Mouse (Mus musculus) C2C12 (cell line): ENCODE data around the gene Rnf144b. TPM values are rescaled to one million over a fixed set of nuclear protein-coding genes. Genes with fewer than 3 reads are reported as not detected.
A peak's percentile ranks its signal among the peaks of the same experiment; 100 is the strongest.

Experiments
- H3K27me3 ChIP-seq: one replicate; pipeline ENCODE4 v1.6.1; 2011; ENCODE audit not compliant: control insufficient read depth, insufficient read depth, insufficient read length
- H3K36me3 ChIP-seq: one replicate; pipeline ENCODE4 v1.6.1; 2011; ENCODE audit not compliant: control insufficient read depth, insufficient read depth
- H3K4me3 ChIP-seq: one replicate; pipeline ENCODE4 v1.5.1; 2011; ENCODE audit warnings: mild to moderate bottlenecking, control low read depth; ENCODE audit not compliant: poor library complexity, insufficient read depth, severe bottlenecking
- H3K79me2 ChIP-seq: one replicate; pipeline ENCODE4 v1.6.1; 2011; ENCODE audit not compliant: control insufficient read depth, insufficient read depth
- H3K79me3 ChIP-seq: one replicate; pipeline ENCODE4 v1.6.1; 2011; ENCODE audit warnings: low read depth, control low read depth
- H3ac ChIP-seq: one replicate; pipeline ENCODE3; 2011; ENCODE audit warnings: low read depth; ENCODE audit not compliant: control insufficient read depth, insufficient read length
- CEBPB ChIP-seq: IDR thresholded peaks from one replicate; pipeline ENCODE4 v1.6.1; 2011; ENCODE audit warnings: low read depth, mild to moderate bottlenecking, control low read depth, moderate library complexity
- CTCF ChIP-seq: IDR thresholded peaks from one replicate; pipeline ENCODE4 v1.5.1; 2011; ENCODE audit not compliant: control insufficient read depth, insufficient read depth, insufficient read length
- FOSL1 ChIP-seq: IDR thresholded peaks from one replicate; pipeline ENCODE4 v1.8.0; 2011; ENCODE audit warnings: mild to moderate bottlenecking, low read length; ENCODE audit not compliant: poor library complexity, insufficient read depth, severe bottlenecking
- MAX ChIP-seq: IDR thresholded peaks from one replicate; pipeline ENCODE4 v1.6.1; 2011; ENCODE audit warnings: mild to moderate bottlenecking, control low read depth
- MYOD1 ChIP-seq: IDR thresholded peaks from one replicate; pipeline ENCODE4 v1.6.1; 2011; ENCODE audit warnings: low read depth; ENCODE audit not compliant: control insufficient read depth, insufficient read length
- MYOG ChIP-seq: IDR thresholded peaks from one replicate; pipeline ENCODE4 v1.6.1; 2011; ENCODE audit not compliant: control insufficient read depth, insufficient read length; ENCODE audit errors: extremely low read depth
- USF1 ChIP-seq: IDR thresholded peaks from one replicate; pipeline ENCODE4 v1.6.1; 2011; ENCODE audit warnings: low read depth, mild to moderate bottlenecking, control low read depth, moderate library complexity
- polyA plus RNA-seq: library from polyadenylated mRNA; unstranded; fragments of >200 nt; fragmentation: generic; extraction: Trizol; gene quantifications from one replicate; pipeline ENCODE4 v1.2.1, GENCODE M21; 2012; ENCODE audit warnings: missing spikeins

Rnf144b gene
- polyA plus RNA-seq, 1 experiment: 0.28 TPM

GRCm38 (mm10) chr13:47194695-47195094 is 72.2 kb downstream of the Rnf144b start:
- Histone ChIP-seq H3K36me3 (no peaks in the 10 kb centered on the region), H3K79me3 (no peaks in the 10 kb centered on the region), H3K4me3 (peak overlapping the region; percentile 15), H3ac (peak overlapping the region; percentile 48), H3K79me2 (no peaks in the 10 kb centered on the region), H3K27me3 (peaks cover 27% of the 10 kb centered on the region)
- TF ChIP-seq MYOD1 (no peak), MAX (no peak), CTCF (no peak), CEBPB (no peak), USF1 (no peak)

- H3K79me3 ChIP-seq: no peaks in the 10 kb centered on the region
- no peak overlapping the region for H3ac ChIP-seq
- H3K79me2 ChIP-seq: no peaks in the 10 kb centered on the region
- H3K36me3 ChIP-seq: no peaks in the 10 kb centered on the region
- H3K27me3 ChIP-seq: peaks cover 23% of the 10 kb centered on the region
- no peak overlapping the region for H3K4me3 ChIP-seq
- TF ChIP-seq MYOD1 (no peak), USF1 (no peak), CEBPB (no peak), FOSL1 (no peak), MYOG (no peak), MAX (no peak), CTCF (no peak)
Observed at GRCm38 (mm10) chr13:47195491-47195890, 73.0 kb downstream of the Rnf144b start.

- H3K79me3 ChIP-seq: no peaks in the 10 kb centered on the region
- H3K27me3 ChIP-seq: peaks cover 5% of the 10 kb centered on the region
- H3K36me3 ChIP-seq: no peaks in the 10 kb centered on the region
- H3K4me3 ChIP-seq: no peak overlapping the region
- no peak overlapping the region for H3ac ChIP-seq
- H3K79me2 ChIP-seq: no peaks in the 10 kb centered on the region
- no peak for TF ChIP-seq MYOG
- TF ChIP-seq CEBPB: no peak
- no peak for TF ChIP-seq CTCF
- no peak for TF ChIP-seq USF1
- no peak for TF ChIP-seq FOSL1
- no peak for TF ChIP-seq MAX
- no peak for TF ChIP-seq MYOD1
Observed at GRCm38 (mm10) chr13:47200011-47200670, 77.7 kb downstream of the Rnf144b start.

DNA sequence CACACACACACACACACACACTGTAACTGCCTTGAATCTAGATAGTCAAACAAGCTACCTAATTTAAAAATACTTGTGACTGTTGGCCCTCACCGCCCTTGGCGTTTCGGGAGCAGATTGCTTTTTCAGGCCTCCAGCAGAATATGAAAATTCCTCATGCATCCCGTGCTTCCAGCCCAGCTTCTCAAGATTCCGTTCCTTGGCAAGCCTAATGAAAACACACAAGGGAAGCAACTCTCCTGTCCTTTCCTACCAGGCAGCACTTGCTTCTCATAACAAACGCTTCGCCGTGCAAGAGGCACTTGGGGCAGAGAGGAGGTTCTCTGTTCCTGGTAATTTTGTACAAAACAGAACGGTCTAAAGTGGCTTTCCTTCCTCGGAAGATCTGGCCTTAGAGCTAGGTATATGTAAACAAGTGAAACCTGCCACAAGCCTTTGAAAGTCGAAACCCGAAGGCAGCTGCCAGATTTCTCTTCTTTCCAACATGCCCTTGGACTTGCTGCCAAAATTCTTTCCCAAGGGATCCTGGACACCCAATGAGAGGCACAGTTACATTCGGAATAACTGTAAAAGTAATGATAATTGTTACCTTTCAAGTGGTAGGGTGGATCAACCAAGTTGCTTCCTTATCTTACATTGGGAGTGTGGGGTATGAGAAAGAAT is 79.6 kb downstream of the Rnf144b start:
- no peak overlapping the region for H3K4me3 ChIP-seq
- H3K79me3 ChIP-seq: no peaks in the 10 kb centered on the region
- TF ChIP-seq FOSL1 (no peak), USF1 (no peak), CEBPB (no peak), MAX (no peak), MYOD1 (no peak), MYOG (no peak)
- H3K27me3 ChIP-seq: peaks cover 3% of the 10 kb centered on the region
- no peak overlapping the region for H3ac ChIP-seq
- no peaks in the 10 kb centered on the region for H3K79me2 ChIP-seq
- H3K36me3 ChIP-seq: no peaks in the 10 kb centered on the region

GRCm38 (mm10) chr13:47210496-47210895 is 88.0 kb downstream of the Rnf144b start:
- TF ChIP-seq MYOD1 (no peak), MYOG (no peak)
- Histone ChIP-seq H3K27me3 (no peaks in the 10 kb centered on the region), H3ac (no peak overlapping the region), H3K4me3 (no peak overlapping the region), H3K36me3 (no peaks in the 10 kb centered on the region), H3K79me3 (no peaks in the 10 kb centered on the region), H3K79me2 (no peaks in the 10 kb centered on the region)

- Histone ChIP-seq H3K4me3 (no peak overlapping the region), H3K36me3 (no peaks in the 10 kb centered on the region), H3K27me3 (no peaks in the 10 kb centered on the region), H3K79me3 (no peaks in the 10 kb centered on the region), H3K79me2 (no peaks in the 10 kb centered on the region), H3ac (no peak overlapping the region)
- TF ChIP-seq MAX (no peak), FOSL1 (no peak), MYOG (no peak), USF1 (no peak), CEBPB (no peak), CTCF (no peak), MYOD1 (no peak)
Observed at GRCm38 (mm10) chr13:47210992-47211391, 88.5 kb downstream of the Rnf144b start.
